Mouse (Mus musculus) left cerebral cortex, postnatal 25 days (tissue): ENCODE data around the gene 2200002J24Rik. TPM values are rescaled to one million over a fixed set of nuclear protein-coding genes. Genes with fewer than 3 reads are reported as not detected.

Experiments
- DNase-seq, 2 experiments: peaks; one replicate each; pipeline ENCODE4 v3.0.0; 2022; ENCODE audit warnings: low spot score in 2 of 2, mixed read lengths in 1 of 2
- intact Hi-C: fragments of 180-260 bp; cut with DNase I; formaldehyde crosslinking; loops from one replicate; pipeline ENCODE4 v1.15.1; 2025
- total RNA-seq, 2 experiments: library from RNA; stranded (reverse); gene quantifications; 2 replicates each; pipeline ENCODE4 v1.2.3; 2021

Gene 2200002J24Rik
- not detected for total RNA-seq

- DNase-seq: no peak
- intact Hi-C loops: no loop called here
Observed at GRCm38 (mm10) chr7:30698589-30698988, at the start of gene 2200002J24Rik. Gene 2200002J24Rik (plus strand): TSS chr7:30698926.

- peak; percentile 99 to 100 for DNase-seq
- intact Hi-C loops: loop anchor here (2.0 kb wide), 1 partner anchor 15 kb away; the partner anchor contains the start of gene Haus5
Observed at GRCm38 (mm10) chr7:30649591-30650540, 48.9 kb upstream of the 2200002J24Rik start, which contains the start of gene Rbm42. Gene Rbm42 (minus strand): TSS chr7:30650317.

GRCm38 (mm10) chr7:30664529-30665200 lies 34.1 kb upstream of the 2200002J24Rik start, which contains the start of gene Haus5:
Gene Haus5 (minus strand): TSS chr7:30664994.
- intact Hi-C loops: loop anchor here (2.0 to 5.0 kb wide), 3 partner anchors 14 to 193 kb away; partner anchors contain the start of genes Ffar3, Rbm42 and Tmem147

GRCm38 (mm10) chr7:30665321-30665720 lies 33.4 kb upstream of the 2200002J24Rik start:
- intact Hi-C loops: loop anchor here (2.0 to 5.0 kb wide), 3 partner anchors 15 to 192 kb away; partner anchors contain the start of genes Ffar3, Rbm42 and Tmem147
- DNase-seq: peak; percentile 18 to 20

More at GRCm38 (mm10) chr7:30664529-30665200, 34.1 kb upstream of the 2200002J24Rik start, which contains the start of gene Haus5:
- DNase-seq: peak; percentile 92 to 94

- intact Hi-C loops: loop anchor here (5.0 kb wide), 1 partner anchor 188 kb away; the partner anchor contains the start of gene Ffar3
- DNase-seq: no peak
Observed at GRCm38 (mm10) chr7:30669229-30669628, 29.5 kb upstream of the 2200002J24Rik start.

- no peak for DNase-seq
- intact Hi-C loops: no loop called here
Observed at GRCm38 (mm10) chr7:30671480-30671879, 27.2 kb upstream of the 2200002J24Rik start, which contains the start of gene Pmis2. Gene Pmis2 (minus strand): TSS chr7:30671605.

- intact Hi-C loops: no loop called here
Observed at GRCm38 (mm10) chr7:30678263-30678975, 20.3 kb upstream of the 2200002J24Rik start.

GRCm38 (mm10) chr7:30681897-30682296 lies 16.8 kb upstream of the 2200002J24Rik start:
- no peak for DNase-seq
- intact Hi-C loops: loop anchor here (5.0 kb wide), 1 partner anchor 180 kb away; the partner anchor contains the start of gene Ffar1

More at GRCm38 (mm10) chr7:30678263-30678975, 20.3 kb upstream of the 2200002J24Rik start:
- DNase-seq: no peak

- no peak for DNase-seq
- intact Hi-C loops: loop anchor here (5.0 kb wide), 1 partner anchor 179 kb away; the partner anchor contains the start of gene Ffar1
Observed at GRCm38 (mm10) chr7:30683425-30683824, 15.3 kb upstream of the 2200002J24Rik start.

- intact Hi-C loops: no loop called here
- DNase-seq: peak; percentile 6 to 55
Observed at GRCm38 (mm10) chr7:30688325-30688724, 10.4 kb upstream of the 2200002J24Rik start.

GRCm38 (mm10) chr7:30698101-30698500 lies 625 bp upstream of the 2200002J24Rik start:
- intact Hi-C loops: no loop called here
- DNase-seq: no peak

GRCm38 (mm10) chr7:30706214-30706882 lies 7.6 kb downstream of the 2200002J24Rik start:
- intact Hi-C loops: no loop called here
- DNase-seq: no peak

- intact Hi-C loops: no loop called here
Observed at GRCm38 (mm10) chr7:30707441-30707840, 8.7 kb downstream of the 2200002J24Rik start.

GRCm38 (mm10) chr7:30711942-30712341 lies 13.2 kb downstream of the 2200002J24Rik start, which contains the start of gene Atp4a:
Gene Atp4a (plus strand): TSS chr7:30712209.
- intact Hi-C loops: no loop called here
- DNase-seq: no peak

More at GRCm38 (mm10) chr7:30707441-30707840, 8.7 kb downstream of the 2200002J24Rik start:
- DNase-seq: no peak

- peak; percentile 42 to 57 for DNase-seq
- intact Hi-C loops: no loop called here
Observed at GRCm38 (mm10) chr7:30717006-30717715, 18.4 kb downstream of the 2200002J24Rik start.

- intact Hi-C loops: no loop called here
- DNase-seq: no peak
Observed at GRCm38 (mm10) chr7:30717716-30718046, 19.0 kb downstream of the 2200002J24Rik start.

- DNase-seq: no peak
- intact Hi-C loops: no loop called here
Observed at GRCm38 (mm10) chr7:30719669-30720068, 20.9 kb downstream of the 2200002J24Rik start.

- intact Hi-C loops: no loop called here
Observed at GRCm38 (mm10) chr7:30721286-30721685, 22.6 kb downstream of the 2200002J24Rik start.

More at GRCm38 (mm10) chr7:30721286-30721685, 22.6 kb downstream of the 2200002J24Rik start:
- no peak for DNase-seq
